Mouse (Mus musculus) kidney, adult 9 months (tissue): Measurements from ENCODE around the gene Lrfn5.

Source experiments
- DNase-seq: peaks from one replicate; pipeline ENCODE4 v3.0.0; 2022

The Lrfn5 gene

DNA sequence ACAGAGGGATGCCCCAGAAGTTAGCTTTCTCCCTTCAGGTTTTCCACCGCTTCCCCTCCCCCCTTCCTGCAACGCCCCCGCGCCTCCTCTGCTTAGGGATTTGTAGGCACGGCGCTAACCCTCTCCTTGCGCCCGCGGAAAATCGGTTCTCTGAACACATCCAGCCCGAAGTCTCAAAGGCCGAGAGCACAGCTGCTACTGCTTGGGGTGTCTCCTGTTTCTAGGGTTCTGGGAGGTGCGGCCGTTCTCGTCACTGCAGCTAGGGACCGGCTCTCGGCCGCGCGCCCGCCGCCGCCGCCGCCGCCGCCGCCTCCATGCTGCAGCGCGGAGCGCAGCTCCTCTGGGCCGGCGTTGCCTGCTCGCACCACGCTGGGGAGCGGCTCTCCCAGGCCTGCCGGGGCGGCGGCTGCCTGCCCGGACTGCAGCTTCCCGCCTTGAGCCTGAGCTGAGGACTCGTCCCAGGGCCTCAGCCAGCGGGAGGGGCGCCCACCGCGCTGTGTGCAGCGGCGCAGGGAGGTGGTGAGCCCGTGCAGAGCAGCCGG is at the start of gene Lrfn5:
Gene Lrfn5 (plus strand): TSS at position 322 of the 542 bp plus-strand sequence.
- DNase-seq, result peak; percentile 2

DNA sequence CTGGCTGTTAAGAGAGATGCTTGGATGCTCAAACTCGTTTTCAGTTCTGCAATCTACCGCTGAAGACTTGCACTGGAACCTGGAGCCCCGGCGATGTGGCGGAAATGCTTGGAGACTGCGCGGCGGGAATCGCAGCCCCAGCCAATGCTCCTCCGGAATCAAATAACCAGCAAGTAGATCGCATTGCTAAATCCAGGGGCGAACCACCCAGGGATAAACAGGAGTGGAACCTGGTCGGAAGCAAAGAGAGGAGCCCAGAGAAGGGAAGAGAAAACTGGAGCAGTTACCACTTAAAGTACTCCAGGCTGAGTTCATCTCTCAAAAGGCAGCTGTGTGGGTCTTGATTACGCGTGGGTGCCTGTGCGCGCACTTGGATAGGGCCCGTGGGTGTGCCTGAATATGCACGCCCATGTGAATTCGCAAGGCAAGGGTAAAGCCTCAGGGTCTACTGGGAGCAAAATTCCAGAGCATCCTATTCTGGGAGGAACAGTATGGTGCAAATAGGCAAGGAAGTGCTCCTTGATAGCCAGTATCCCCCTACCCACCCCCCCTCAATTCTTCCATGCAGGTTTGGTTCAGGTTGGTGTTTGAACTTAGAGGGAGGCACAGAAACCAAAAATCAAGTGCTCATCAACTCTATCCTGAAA is 1.3 kb upstream of the Lrfn5 start:
- no peak for DNase-seq

DNA sequence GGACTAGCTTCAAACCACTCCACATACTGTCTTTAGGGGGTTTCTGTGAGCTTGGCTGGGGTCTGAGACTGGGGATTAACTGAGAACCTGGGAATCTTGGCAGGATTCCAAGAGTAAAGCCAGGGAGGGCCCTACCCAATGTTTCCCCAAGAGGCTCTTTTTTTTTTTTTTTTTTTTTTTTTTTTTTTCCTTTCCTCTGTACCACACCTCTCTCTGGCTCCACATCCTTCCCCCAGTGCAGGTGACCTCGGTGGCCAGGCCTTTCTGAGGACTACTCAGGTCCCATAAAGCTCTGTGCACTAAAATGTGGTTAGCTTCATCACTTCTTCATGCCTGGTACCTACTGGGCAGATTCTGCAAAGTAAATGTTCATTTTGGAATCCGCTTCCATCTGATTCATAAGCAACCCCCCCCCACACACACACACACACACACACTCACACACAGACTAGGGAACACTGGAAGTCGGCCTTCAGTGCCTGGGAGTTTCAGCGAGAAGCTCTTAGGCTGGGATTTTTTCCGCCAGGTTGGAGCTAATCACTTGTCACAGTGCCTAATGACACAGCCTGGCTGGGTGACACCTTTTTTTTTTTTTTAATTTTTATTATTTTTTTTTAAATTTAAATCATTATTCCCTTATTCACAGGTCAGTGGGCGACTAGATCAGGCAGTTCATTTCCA is 662 bp upstream of the Lrfn5 start:
- DNase-seq, result no peak

DNA sequence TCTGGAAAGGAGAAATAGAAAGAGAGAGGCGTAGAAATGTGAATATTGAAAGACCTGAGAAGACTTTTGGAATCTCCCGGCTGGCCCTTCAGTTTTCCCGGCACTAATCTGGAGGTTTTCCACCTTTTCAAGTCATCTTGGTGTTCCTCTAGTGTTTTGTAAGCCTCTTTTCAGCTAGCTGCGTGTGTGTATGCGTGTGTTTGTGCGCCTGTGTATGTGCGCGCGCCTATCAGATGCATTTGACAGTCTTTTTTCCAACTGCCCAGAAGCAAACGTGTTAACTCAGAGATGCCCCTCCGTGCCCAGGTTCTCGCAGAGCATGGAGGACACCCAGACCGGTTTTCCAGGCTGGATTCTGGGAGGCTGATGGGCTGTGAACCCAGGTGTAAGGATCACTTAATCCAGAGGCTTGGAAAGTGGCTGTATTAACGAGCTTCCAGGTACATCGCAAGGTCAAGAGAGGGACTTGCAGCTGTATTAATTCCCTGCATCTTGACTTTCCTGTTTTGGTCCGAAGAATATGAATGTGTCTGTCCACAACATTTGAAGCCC is 757 bp downstream of the Lrfn5 start:
- DNase-seq, result no peak

DNA sequence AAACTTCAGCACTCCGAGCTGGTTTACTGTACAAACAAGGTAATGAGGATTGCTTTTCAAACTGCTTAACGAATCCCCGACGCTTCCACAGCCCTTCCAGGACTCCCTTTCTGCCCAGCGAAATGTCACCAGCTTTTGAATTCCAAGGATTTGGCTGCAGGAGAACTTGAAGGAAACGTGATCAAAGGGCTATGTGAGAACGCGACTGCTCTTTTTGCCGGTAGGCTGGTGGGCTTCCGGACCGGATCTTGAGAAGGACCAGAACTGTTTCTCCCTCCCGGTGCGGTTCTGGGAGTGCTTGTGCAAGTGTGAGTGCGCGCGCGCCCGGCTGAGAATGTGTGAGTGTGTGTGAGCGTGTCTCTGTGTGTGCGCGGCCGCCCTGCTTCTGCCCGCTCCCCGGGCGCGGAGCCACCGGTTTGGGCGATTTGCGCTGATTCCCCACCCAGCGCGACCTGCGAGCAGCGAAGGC is 1.3 kb downstream of the Lrfn5 start:
- DNase-seq, result no peak

DNA sequence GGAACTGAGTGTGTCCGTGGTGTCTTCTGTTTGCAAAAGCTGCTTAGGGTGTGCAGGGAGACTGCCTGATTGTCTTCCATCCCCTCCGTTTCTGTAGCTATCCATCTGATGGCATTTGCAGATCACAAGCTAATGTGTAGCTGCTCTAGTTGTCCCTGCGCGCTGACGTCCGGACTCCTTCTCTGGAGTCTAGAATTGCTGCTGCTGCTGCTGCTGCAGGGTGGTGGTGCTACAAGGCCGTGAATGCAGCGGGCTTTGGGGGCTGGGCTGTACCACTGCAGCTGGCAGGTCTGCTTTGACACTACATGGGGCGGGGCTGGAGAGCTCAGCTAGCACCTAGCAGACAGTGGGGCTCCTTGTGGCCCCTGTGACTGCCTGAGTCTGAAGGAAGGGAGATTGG is 3.2 kb downstream of the Lrfn5 start:
- DNase-seq, result no peak

DNA sequence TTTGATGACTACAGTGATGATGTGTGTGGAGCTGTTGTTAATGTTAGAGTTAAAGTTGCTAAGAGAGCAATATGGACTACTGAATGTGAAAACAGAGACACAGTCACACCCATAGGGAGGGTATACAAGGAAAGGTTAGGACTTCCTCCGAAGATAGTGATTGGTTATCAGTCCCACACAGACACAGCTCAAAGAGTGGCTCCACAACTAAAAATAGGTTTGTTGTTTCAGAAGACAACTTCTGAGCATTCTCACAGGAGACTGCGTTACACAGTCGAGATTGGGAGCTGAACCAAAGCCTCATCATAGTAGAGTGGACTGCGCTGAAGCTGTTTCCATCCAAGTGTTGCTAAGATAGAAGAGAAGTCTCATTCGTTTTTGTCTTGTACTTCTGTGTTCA is 57.0 kb downstream of the Lrfn5 start:
- DNase-seq, result no peak

DNA sequence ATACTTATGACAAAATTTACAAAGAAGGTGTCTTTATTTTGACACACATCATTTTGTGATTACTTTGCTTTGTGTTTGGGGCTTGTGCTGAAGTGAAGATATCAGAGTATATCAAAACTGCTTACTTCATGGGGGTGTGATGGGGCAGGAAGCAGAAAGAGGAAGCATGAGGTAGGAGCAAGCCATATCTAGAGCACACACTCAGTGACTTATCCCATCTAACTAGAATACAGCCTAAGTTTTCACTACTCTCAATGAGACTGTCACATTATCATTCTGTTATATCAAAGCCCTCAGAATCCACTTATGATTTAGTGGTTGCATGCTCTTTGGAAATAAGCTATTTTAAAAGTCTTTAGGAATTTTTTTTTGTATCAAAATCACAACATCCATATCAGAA is 77.4 kb downstream of the Lrfn5 start:
- DNase-seq, result no peak

DNA sequence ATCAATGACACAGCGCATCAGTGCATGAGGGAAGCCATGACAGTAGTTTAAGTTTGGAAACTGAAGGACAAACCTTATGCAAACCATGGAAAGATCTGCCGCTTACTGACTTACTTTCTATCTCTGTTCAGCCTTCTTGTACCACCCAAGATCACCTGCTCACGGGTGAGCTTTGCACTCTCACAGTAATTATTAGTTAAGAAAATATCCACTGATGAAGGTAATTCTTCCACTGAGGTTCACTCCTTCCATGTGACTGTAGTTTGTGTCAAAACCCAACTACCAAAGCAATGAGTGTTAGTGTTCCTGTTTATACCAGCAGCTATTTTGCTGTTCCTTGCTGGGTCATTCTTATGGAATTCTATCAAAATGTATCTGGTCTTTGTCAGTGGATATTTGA is 84.9 kb downstream of the Lrfn5 start:
- DNase-seq, result peak; percentile 51

DNA sequence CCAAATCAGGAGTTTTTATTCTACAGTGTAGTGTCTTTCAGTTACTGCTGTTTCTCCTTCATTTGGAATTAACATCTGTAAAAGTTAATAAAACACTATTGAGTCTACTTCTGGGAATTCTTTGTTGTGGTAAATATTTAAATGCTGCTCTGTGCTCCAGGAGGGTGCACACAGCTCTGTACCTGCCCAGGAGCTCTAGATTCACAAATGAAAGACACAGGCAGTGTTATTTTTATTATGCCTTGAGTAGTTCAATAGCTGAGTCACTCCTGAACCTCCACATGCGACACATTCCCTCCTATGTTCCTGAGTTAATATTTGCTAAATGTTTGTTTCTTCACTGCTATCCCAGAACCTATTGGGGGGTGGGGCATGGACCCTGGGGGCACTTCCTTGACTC is 87.1 kb downstream of the Lrfn5 start:
- DNase-seq, result peak; percentile 4

DNA sequence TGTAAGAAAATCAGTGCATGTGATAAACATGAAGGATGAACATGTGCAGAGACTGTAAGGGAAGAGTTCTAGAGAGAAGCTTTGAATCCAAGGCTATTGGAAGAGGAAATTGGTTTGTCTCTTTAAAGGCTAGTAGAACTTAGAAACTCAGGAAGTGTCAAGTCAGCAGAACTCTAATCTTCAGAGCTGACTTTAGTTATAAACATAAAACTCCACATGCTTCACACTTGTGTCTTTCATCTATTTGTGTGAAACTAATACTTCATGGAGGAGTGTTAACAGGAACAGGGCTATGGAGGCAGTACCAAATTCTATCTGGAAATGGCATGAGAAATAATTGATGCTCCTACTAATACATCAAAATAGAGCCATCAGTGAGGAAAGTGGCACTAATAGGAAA is 101.6 kb downstream of the Lrfn5 start:
- DNase-seq, result no peak

DNA sequence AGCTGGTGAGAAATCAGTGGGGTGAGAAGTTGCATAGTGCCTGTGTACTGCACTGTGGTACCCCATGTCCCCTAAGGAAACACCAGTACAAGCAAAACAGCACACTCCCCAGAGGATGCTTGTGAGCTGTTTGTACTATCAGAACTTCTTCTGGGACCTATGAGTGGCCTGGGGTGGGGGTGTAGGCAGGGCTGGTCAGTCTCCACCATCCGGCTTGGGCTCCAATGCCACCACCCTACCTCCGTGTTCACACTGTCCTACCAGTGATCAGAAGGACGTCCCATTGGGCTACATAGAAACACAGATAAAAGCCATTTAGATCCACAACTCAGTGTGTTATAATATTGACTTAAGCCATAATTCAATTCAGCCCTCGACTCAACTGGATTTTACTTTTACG is 131.4 kb downstream of the Lrfn5 start:
- no peak for DNase-seq

DNA sequence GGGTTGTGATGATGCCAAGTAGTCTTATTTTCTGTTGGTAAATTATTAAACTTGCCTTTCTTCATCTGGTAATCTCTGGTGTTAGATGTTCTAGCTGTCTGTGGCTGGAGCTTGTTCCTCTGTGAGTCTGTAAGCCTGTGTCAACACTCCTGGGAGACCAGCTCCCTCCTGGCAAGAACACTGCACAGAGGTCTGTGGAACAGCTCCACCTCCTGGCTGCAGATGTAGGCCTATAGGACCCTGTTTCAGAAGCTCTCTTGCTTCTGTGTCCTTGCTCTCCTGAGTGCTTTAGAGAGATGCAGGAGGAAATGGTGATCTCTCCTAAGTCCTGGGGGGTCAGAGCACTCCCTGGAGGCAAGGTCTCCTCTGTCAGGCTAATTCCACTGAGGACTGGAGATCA is 200.2 kb downstream of the Lrfn5 start:
- DNase-seq, result peak; percentile 5

DNA sequence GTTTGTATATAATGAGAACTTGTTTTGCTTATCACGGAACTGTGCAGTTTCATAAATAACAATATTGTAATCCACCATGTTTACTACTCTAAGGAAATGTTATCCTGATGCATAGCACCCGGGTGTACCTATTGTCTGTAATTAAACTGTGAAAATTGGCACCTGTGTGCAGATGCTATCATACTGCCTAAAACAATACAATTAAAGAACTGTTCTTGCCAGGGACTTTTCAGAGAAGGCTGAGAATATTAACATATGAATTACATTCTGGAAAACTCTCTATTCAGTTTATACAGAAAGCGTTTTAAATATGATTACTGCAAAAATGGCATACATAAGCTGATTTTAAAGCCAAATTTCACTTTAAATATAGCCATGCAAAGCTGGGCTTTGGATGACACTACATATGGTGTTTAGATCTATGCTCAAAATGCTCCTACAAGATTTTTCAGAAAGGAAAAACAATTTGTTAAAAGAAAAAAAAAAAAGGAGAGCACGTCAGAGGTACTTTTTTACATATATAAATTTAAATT is 284.2 kb downstream of the Lrfn5 start:
- DNase-seq, result no peak

DNA sequence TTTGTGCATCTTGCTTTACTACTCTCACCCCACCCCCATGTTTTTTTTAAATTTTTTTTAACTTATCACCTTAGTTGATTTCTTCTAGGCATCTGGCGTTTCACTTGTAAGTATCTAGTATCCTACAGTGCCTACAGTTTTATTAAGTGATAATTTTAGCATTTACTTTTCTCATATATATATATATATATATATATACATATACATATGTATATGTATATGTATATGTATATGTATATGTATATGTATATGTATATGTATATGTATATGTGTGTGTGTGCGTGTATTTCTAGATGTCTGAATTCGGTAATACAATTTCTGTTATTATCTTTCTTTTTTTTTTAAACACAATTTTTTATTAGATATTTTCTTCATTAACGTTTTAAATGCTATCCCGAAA is 300.7 kb downstream of the Lrfn5 start:
- no peak for DNase-seq

DNA sequence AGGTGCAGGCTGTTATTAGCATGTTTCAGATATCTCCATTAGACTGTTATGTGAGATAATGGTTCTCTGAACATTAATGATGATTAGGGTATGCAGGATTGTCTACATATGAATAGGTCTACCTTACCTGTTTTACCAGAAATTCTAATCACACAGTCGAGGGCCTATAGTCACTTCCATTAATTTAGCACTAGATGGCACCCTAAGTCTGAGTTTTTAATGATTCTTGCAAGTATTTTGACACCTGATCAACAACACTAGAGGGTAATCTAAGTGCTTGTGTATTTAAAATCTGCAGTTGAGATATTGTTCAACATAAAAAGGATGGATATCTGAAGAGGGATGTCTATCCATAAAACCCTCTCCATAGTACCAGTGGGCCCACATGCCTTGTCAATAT is 303.4 kb downstream of the Lrfn5 start:
- DNase-seq, result peak; percentile 10

DNA sequence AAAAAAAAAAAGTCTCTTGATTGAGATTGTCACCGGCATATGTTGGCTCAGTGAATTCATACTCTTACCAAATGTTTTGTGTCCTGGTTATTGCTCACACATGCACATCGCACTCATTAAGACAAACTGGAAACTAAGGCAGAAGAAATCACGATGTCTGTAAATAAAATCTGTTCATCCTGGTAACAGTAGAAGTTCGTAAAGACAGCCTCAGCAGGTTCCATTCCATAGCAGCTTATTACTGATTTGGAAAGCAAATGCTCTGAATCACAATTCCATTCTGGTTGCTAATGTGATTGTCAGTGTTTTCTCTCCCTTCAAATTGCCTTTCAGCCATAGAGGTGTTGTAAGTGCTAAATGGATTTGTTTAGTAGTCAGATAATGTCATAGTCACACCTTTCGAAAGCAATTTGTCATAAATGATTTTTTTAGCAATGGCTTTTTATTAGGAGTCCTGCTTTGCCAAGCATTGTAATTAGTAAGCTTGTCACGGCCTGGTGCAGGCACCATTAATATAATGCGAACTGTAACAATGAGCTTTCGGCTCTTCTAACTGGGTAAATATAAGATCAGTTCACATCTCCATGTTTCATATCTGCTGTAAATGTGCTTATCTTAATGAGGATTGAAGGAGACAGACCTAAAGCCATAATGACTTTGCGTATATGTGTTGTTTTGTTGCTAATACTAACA is 319.8 kb downstream of the Lrfn5 start:
- no peak for DNase-seq

DNA sequence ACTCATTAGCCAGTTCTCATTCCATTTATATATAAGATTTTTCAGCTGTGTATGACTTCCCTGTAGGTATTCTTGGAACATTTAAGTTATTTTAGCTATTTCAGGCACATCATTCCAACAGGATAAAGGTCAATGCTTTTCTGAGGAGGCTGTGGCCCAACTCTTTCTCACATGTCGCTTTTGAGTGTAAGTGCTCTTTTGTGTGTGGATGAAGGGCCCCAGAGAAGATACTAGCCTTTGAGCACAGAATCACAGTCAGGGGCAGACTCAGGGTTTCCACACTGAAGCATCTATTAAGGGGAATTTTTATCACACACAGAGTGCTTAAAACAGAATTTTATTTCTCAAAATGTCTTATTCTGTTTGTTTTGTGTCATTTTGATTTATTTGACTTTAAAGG is 331.2 kb downstream of the Lrfn5 start:
- no peak for DNase-seq
